Mouse (Mus musculus): ENCODE measurements around the gene Cab39l. TPM values are rescaled to one million over a fixed set of nuclear protein-coding genes. Genes with fewer than 3 reads are reported as not detected.

The Cab39l gene
- polyA plus RNA-seq, 1 experiment from 2014 or later, result 21.8 TPM

DNA sequence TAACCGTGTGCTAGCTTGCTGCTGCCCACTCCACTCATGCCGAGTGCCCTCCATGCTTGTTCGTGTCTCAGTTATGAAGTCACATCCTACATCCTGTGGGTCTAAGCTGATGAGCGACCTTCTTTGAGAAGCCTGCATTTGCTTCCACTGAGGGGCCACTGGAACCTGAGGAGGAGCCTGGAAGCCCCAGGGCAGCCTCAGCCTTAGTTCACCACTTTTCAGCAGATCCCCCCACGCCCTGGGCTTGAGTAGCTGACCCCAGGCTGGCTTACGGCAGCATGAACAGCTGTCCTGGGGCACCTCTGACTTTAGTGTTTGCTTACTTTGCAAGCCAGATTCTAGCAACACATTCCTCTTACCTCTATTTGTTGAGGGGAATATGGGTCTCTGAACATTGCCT is 126.0 kb downstream of the Cab39l start:
- no peak for ATAC-seq (ENCODE audit: low read depth)
- 83% methylated on average over 6 of the region's 6 CpGs for WGBS (ENCODE audit: insufficient replicate concordance)
- Histone ChIP-seq H3K4me2 (ENCODE audit: low read depth, low read length) (no peak overlapping the region), H3K9me3 (replicated peaks; ENCODE audit: control insufficient read depth, low read length) (no peaks in the 10 kb centered on the region), H3K27me3 (ENCODE audit: control insufficient read depth, insufficient read depth, low read depth, low read length) (no peaks in the 10 kb centered on the region), H3K27ac (ENCODE audit: low read length) (no peak overlapping the region), H3K36me3 (ENCODE audit: control insufficient read depth, insufficient read depth) (peaks cover 6% of the 10 kb centered on the region), H3K4me3 (ENCODE audit: low read depth, low read length) (no peak overlapping the region), H3K9ac (ENCODE audit: low read depth, low read length) (no peak overlapping the region), H3K4me1 (ENCODE audit: control insufficient read depth, low read depth, low read length) (no peaks in the 10 kb centered on the region)

DNA sequence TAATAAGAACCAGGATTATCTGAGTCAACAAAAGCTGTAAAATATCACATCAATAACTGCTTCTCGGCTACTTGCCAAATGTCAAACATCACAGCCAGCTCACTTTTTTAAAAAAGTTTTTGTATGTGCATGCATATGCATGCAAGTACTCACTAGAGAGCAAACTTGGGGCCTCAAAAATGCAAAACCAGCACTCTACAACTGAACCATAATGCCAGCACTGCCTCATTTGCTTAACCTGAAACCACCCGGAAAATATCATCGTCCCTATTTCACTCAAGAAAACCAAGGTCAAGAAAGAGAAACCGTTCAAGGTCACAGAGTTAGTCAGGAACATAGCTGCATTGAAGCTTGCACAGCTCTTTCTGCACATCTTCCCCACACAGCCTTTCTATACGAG is 135.6 kb downstream of the Cab39l start:
- H3K4me3 ChIP-seq (ENCODE audit: low read depth, low read length), result no peak overlapping the region
- no peaks in the 10 kb centered on the region for H3K9me3 ChIP-seq (replicated peaks; ENCODE audit: control insufficient read depth, low read length)
- no peak overlapping the region for H3K27ac ChIP-seq (ENCODE audit: low read length)
- peaks cover 4% of the 10 kb centered on the region for H3K36me3 ChIP-seq (ENCODE audit: control insufficient read depth, insufficient read depth)
- H3K27me3 ChIP-seq (ENCODE audit: control insufficient read depth, insufficient read depth, low read depth, low read length), result no peaks in the 10 kb centered on the region
- ATAC-seq (ENCODE audit: low read depth), result no peak
- no peak overlapping the region for H3K9ac ChIP-seq (ENCODE audit: low read depth, low read length)
- 84% methylated on average over 5 of the region's 5 CpGs for WGBS (ENCODE audit: insufficient replicate concordance)
- no peak overlapping the region for H3K4me2 ChIP-seq (ENCODE audit: low read depth, low read length)
- H3K4me1 ChIP-seq (ENCODE audit: control insufficient read depth, low read depth, low read length), result no peaks in the 10 kb centered on the region

DNA sequence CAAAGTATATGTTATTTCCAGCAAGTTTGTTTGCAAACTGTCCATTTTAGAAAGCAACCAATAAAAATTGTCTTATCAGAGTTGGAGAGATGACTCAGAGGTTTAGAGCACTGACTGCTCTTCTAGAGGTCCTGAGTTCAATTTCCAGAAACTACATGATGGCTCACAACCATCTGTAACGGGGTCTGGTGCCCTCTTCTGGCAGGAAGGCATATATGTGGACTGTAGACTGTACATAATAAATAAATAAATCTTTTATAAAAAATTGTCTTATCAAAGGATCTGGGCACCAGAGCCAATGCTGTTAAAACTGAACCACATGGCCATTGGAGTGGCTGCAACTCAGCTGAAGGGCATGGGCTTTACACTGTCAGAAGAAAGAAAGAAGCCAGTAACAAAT is 149.8 kb downstream of the Cab39l start:
- Histone ChIP-seq H3K4me2 (ENCODE audit: low read depth, low read length) (no peak overlapping the region), H3K4me1 (ENCODE audit: control insufficient read depth, low read depth, low read length) (no peaks in the 10 kb centered on the region), H3K27me3 (ENCODE audit: control insufficient read depth, insufficient read depth, low read depth, low read length) (no peaks in the 10 kb centered on the region), H3K4me3 (ENCODE audit: low read depth, low read length) (no peak overlapping the region), H3K36me3 (ENCODE audit: control insufficient read depth, insufficient read depth) (peaks cover 16% of the 10 kb centered on the region), H3K9ac (ENCODE audit: low read depth, low read length) (no peak overlapping the region), H3K27ac (ENCODE audit: low read length) (no peak overlapping the region), H3K9me3 (replicated peaks; ENCODE audit: control insufficient read depth, low read length) (no peaks in the 10 kb centered on the region)
- WGBS (ENCODE audit: insufficient replicate concordance), result 58% methylated on average over 1 of the region's 1 CpGs
- no peak for ATAC-seq (ENCODE audit: low read depth)

DNA sequence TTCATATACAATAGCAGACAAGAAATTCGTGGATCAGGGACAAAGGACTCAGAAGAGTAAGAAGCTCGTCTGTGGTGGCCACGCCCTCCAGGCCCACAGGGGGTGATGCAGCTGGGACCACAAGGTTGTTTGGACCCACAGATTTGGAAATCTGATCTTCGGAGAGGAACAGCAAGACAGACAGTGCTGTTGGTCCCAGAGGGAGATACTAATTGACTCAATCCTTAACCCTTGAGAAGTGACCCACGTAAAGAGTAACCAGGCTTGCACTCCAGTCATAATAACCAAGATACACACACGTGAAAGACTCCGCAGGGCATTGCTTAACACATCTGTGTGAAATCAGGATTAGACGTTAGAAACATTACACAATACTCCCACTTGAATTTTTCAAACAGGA is 151.1 kb downstream of the Cab39l start:
- Histone ChIP-seq H3K4me3 (ENCODE audit: low read depth, low read length) (no peak overlapping the region), H3K4me1 (ENCODE audit: control insufficient read depth, low read depth, low read length) (peaks cover 4% of the 10 kb centered on the region), H3K27ac (ENCODE audit: low read length) (no peak overlapping the region), H3K9me3 (replicated peaks; ENCODE audit: control insufficient read depth, low read length) (no peaks in the 10 kb centered on the region), H3K4me2 (ENCODE audit: low read depth, low read length) (no peak overlapping the region), H3K27me3 (ENCODE audit: control insufficient read depth, insufficient read depth, low read depth, low read length) (no peaks in the 10 kb centered on the region), H3K9ac (ENCODE audit: low read depth, low read length) (no peak overlapping the region), H3K36me3 (ENCODE audit: control insufficient read depth, insufficient read depth) (peaks cover 10% of the 10 kb centered on the region)
- no peak for ATAC-seq (ENCODE audit: low read depth)
- 65% methylated on average over 8 of the region's 8 CpGs for WGBS (ENCODE audit: insufficient replicate concordance)

DNA sequence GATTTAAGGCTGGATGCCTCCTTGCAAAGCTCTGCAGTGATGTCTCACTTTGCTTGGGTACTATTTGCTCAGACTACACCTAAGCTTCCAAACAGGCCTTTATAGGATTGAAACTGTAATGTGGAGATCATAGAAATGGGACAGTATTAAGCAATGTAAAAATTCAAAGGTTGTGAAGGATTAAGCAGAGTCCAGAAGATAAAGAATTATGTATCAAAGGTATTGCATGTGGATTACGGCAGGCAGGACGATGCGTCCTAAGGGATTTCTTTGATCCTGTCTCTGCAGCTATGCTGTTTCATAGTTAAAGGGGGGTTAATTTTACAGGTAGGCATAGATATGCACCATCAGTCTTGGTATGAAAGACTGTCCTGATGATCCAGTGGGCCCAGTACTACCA is 151.8 kb downstream of the Cab39l start:
- no peak for ATAC-seq (ENCODE audit: low read depth)
- H3K4me1 ChIP-seq (ENCODE audit: control insufficient read depth, low read depth, low read length), result peaks cover 6% of the 10 kb centered on the region
- H3K4me2 ChIP-seq (ENCODE audit: low read depth, low read length), result no peak overlapping the region
- H3K27ac ChIP-seq (ENCODE audit: low read length), result no peak overlapping the region
- no peaks in the 10 kb centered on the region for H3K27me3 ChIP-seq (ENCODE audit: control insufficient read depth, insufficient read depth, low read depth, low read length)
- H3K36me3 ChIP-seq (ENCODE audit: control insufficient read depth, insufficient read depth), result peaks cover 10% of the 10 kb centered on the region
- 92% methylated on average over 3 of the region's 3 CpGs for WGBS (ENCODE audit: insufficient replicate concordance)
- no peaks in the 10 kb centered on the region for H3K9me3 ChIP-seq (replicated peaks; ENCODE audit: control insufficient read depth, low read length)
- H3K4me3 ChIP-seq (ENCODE audit: low read depth, low read length), result no peak overlapping the region
- H3K9ac ChIP-seq (ENCODE audit: low read depth, low read length), result no peak overlapping the region

DNA sequence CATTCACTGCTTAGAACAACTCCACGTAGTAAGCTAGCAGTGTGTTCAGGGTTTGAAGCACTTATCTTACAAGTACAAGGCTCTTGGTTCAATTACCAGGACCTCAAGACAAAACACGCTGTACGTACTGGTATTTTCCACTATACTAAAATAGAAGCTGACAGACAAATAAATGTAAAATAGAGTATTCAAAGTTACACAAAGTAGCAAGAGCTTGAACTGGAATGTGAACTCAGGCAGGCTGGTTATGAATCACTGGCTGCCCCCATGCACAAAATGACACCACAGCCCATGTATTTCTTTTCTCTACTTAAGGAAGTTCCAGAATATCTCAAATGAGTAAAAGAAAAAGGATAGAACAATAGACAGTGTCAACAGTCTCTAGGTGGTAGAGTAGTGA is 154.2 kb downstream of the Cab39l start:
- Histone ChIP-seq H3K27me3 (ENCODE audit: control insufficient read depth, insufficient read depth, low read depth, low read length) (no peaks in the 10 kb centered on the region), H3K4me2 (ENCODE audit: low read depth, low read length) (no peak overlapping the region), H3K36me3 (ENCODE audit: control insufficient read depth, insufficient read depth) (no peaks in the 10 kb centered on the region), H3K9ac (ENCODE audit: low read depth, low read length) (no peak overlapping the region), H3K27ac (ENCODE audit: low read length) (no peak overlapping the region), H3K9me3 (replicated peaks; ENCODE audit: control insufficient read depth, low read length) (no peaks in the 10 kb centered on the region), H3K4me3 (ENCODE audit: low read depth, low read length) (no peak overlapping the region), H3K4me1 (ENCODE audit: control insufficient read depth, low read depth, low read length) (peaks cover 9% of the 10 kb centered on the region)
- WGBS (ENCODE audit: insufficient replicate concordance), result 81% methylated on average over 3 of the region's 3 CpGs
- no peak for ATAC-seq (ENCODE audit: low read depth)

DNA sequence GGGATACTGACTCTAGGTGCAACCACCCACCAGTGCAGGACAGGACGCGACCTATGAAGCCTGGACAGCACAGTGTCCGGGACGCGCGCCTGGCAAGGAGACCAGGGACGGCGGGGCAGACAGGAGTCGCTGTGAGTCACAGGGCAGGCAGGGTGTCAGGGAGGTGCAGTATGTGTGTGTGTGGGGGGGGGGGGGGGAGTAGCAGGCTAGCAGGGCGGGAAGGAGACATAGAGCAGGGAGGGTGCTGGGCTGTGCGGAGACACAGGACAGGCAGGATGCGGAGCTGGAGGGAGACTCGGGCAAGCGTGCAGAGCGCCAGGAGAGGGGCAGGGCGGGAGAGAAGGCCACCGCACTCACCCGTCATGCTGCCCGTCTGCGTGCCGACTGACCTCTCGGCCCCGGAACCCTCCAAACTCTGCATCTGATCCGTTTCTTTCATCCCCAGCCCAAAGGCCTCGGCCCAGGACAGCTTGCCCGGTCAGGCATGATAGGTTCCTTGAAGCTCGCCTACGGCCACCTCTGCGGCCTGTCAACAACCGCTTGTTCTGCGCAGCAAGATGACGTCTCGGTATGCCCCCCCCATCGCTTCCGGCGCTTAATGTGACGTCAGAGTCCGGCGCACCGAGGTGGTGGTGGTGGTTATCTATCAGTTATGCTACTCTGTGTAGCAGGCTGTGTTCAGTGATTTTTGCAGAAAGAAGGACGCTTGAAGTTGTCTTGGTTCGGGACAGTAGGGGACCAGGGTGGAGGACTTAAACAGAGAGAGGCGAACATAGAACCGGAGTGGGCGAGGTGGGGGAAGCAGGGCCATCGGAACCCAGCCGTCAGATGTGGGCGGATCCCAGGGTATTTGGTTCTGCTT is 156.9 kb downstream of the Cab39l start, which contains the start of gene Cdadc1:
Gene Cdadc1 (minus strand): TSS at position 562 of the 862 bp plus-strand sequence.
- Histone ChIP-seq H3K27ac (ENCODE audit: low read length) (peak within 1 kb of the TSS; percentile 73), H3K27me3 (ENCODE audit: control insufficient read depth, insufficient read depth, low read depth, low read length) (peaks cover 1% of the 10 kb centered on the region; the same call in 1 of the 2 replicates), H3K36me3 (ENCODE audit: control insufficient read depth, insufficient read depth) (no peaks in the 10 kb centered on the region), H3K4me2 (ENCODE audit: low read depth, low read length) (peak within 1 kb of the TSS; percentile 71), H3K4me1 (ENCODE audit: control insufficient read depth, low read depth, low read length) (peaks cover 9% of the 10 kb centered on the region), H3K4me3 (ENCODE audit: low read depth, low read length) (peak within 1 kb of the TSS; percentile 90), H3K9ac (ENCODE audit: low read depth, low read length) (peak within 1 kb of the TSS; percentile 82), H3K9me3 (replicated peaks; ENCODE audit: control insufficient read depth, low read length) (no peaks in the 10 kb centered on the region)
- 0% methylated on average over 47 of the region's 48 CpGs for WGBS (ENCODE audit: insufficient replicate concordance)
- ATAC-seq (ENCODE audit: low read depth), result peak; percentile 95

DNA sequence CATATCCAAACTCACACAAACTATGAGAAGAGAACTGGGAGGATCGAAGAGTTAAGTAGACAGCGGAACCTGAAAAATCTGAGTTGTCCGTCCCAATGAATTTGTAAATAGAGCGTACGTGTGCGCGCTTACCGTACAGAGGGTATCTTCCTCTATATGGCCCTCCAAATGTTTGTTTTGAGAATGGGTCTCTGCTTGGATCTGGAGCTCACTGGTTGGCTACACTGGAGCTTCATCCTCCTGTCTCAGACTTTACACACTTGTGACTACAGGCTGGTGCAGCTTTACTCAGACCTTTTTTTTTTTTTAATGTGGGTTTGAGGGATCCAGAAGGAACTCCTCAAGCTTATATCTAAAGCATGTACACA is 157.5 kb downstream of the Cab39l start:
- H3K4me2 ChIP-seq (ENCODE audit: low read depth, low read length), result peak overlapping the region; percentile 71
- H3K27ac ChIP-seq (ENCODE audit: low read length), result peak overlapping the region; percentile 67
- H3K36me3 ChIP-seq (ENCODE audit: control insufficient read depth, insufficient read depth), result no peaks in the 10 kb centered on the region
- no peak for ATAC-seq (ENCODE audit: low read depth)
- WGBS (ENCODE audit: insufficient replicate concordance), result 4% methylated on average over 8 of the region's 8 CpGs
- H3K9me3 ChIP-seq (replicated peaks; ENCODE audit: control insufficient read depth, low read length), result no peaks in the 10 kb centered on the region
- H3K4me1 ChIP-seq (ENCODE audit: control insufficient read depth, low read depth, low read length), result peaks cover 9% of the 10 kb centered on the region
- H3K4me3 ChIP-seq (ENCODE audit: low read depth, low read length), result peak overlapping the region; percentile 90
- peaks cover 4% of the 10 kb centered on the region; the same call in 1 of the 2 replicates for H3K27me3 ChIP-seq (ENCODE audit: control insufficient read depth, insufficient read depth, low read depth, low read length)
- peak overlapping the region; percentile 82 for H3K9ac ChIP-seq (ENCODE audit: low read depth, low read length)

DNA sequence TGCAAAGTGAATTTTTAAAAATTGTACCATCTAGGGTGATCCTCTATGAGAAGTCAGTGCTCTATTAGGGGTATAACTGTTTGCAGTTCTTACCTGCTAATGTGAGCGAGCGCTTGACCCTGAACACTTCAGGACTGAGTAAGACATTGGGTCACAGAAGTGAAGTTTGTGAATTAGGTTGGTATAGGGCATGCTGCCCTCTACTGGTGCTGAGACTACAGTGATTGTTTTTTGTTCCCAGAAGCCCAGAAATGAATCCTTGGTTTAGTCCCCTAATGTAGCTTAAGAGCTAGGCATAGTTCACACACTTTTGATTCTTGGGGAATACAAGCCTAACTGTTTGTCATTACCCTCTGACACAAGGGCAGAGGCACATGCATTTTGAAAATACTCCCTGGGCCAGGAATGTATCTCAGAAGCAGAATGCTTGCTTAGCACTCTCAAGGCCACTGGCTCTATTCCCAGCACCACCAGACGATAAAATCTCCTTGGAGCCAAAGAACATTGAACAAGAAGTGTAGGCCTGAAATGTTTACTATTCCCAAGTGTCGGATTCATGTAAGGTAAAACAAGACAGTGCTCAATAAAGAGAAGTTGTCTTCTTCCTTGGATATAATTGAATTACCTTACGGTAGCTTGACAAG is 163.4 kb downstream of the Cab39l start:
- WGBS (ENCODE audit: insufficient replicate concordance), result 46% methylated on average over 5 of the region's 5 CpGs
- ATAC-seq (ENCODE audit: low read depth), result no peak
- Histone ChIP-seq H3K9ac (ENCODE audit: low read depth, low read length) (no peak overlapping the region), H3K4me3 (ENCODE audit: low read depth, low read length) (no peak overlapping the region), H3K4me1 (ENCODE audit: control insufficient read depth, low read depth, low read length) (no peaks in the 10 kb centered on the region), H3K9me3 (replicated peaks; ENCODE audit: control insufficient read depth, low read length) (no peaks in the 10 kb centered on the region), H3K36me3 (ENCODE audit: control insufficient read depth, insufficient read depth) (no peaks in the 10 kb centered on the region), H3K27ac (ENCODE audit: low read length) (no peak overlapping the region), H3K27me3 (ENCODE audit: control insufficient read depth, insufficient read depth, low read depth, low read length) (peaks cover 4% of the 10 kb centered on the region; the same call in 1 of the 2 replicates), H3K4me2 (ENCODE audit: low read depth, low read length) (no peak overlapping the region)

Data from liver, embryonic 16.5 days (tissue).